Mouse (Mus musculus): ENCODE data around the gene Pde4d.
A peak's percentile ranks its signal among the peaks of the same experiment; 100 is the strongest.

The Pde4d gene

GRCm38 (mm10) chr13:109490853-109491252, 1041.1 kb downstream of the Pde4d start:
- DNase-seq (ENCODE audit: low read depth, low spot score), result no peak

- DNase-seq (ENCODE audit: low read depth, low spot score), result no peak
These were observed 1042.1 kb downstream of the Pde4d start for GRCm38 (mm10) chr13:109491829-109492228.

DNA sequence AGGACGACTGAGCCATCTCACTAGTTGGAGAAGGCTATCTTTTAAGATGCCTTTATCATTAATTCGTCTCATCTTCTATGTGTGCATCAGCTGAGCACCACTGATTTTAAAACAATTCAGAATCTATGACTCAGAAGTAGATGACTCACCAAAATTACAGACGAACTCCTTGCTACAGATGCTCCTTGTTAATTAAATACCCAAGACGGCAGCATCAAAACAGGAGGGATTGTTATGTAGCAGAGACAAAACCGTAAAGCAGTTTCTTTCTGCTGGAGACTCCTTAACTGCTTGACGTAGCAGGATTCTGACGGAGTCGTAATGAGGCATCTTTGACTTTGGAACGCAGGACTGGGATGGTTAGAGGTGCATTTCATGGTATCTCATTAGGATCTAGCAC, 1050.6 kb downstream of the Pde4d start:
- DNase-seq (ENCODE audit: low read depth, low spot score), result no peak

GRCm38 (mm10) chr13:109502796-109503195, 1053.0 kb downstream of the Pde4d start:
- DNase-seq (ENCODE audit: low read depth, low spot score), result no peak

DNA sequence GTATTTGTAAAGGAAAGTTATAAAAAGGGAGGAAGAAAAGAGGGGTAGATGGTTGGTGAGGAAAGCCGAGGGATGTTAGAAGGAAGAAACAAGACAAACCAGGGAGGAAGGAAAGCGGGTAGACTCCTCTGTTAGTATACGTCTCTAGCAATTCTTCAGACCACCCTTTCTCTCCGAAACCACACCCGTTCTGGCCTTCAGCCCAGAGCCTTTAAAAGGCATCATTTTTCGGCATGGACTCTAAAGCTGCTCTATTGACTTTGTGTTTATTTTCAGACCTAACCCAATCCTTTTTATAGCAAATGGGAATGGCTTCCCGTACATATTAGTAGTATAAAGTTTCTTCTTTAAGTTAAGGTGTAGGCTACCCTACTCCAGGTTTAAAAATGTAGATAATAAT, 1057.0 kb downstream of the Pde4d start:
- no peak for DNase-seq (ENCODE audit: low read depth, low spot score)

- DNase-seq (ENCODE audit: low read depth, low spot score), result no peak
These were observed 1058.7 kb downstream of the Pde4d start for GRCm38 (mm10) chr13:109508472-109508871.

GRCm38 (mm10) chr13:109518194-109518593, 1068.4 kb downstream of the Pde4d start:
- DNase-seq (ENCODE audit: low read depth, low spot score), result no peak

- DNase-seq (ENCODE audit: low read depth, low spot score), result peak; percentile 55
These were observed 1069.7 kb downstream of the Pde4d start for GRCm38 (mm10) chr13:109519485-109519884.

GRCm38 (mm10) chr13:109519966-109520646, 1070.4 kb downstream of the Pde4d start:
- DNase-seq (ENCODE audit: low read depth, low spot score), result no peak

DNA sequence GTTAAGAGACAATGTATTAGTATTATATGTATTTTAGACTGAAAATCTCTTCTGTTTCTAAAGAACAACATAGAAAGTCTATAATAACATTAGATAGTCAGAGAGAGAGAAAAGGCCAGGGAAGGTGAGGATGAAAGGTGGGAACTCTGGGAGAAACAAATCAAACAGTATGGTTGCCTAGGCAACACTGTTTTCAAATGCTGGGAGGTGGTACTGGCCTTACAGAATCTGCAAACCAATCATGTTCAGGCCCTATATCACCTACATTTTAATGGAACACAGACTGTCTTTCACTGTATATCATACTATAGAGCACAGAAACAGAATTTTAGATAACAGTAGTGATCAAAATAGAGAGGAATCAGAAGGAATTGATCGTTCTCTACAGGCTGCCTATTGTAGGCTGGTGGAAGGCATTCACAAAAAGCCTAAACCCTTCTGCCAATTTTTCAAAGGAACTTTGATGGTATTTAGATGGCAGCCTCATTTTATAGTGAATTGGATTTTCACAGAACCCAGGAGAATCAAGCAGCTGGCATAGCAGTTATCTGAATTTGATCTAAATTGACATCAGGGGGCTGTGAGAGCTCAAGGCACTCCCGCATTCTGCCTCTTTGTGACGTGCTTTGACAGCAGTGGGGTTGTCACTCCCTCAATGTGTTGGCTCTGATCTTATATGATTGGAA, 1084.2 kb downstream of the Pde4d start:
- no peak for DNase-seq (ENCODE audit: low read depth, low spot score)

DNA sequence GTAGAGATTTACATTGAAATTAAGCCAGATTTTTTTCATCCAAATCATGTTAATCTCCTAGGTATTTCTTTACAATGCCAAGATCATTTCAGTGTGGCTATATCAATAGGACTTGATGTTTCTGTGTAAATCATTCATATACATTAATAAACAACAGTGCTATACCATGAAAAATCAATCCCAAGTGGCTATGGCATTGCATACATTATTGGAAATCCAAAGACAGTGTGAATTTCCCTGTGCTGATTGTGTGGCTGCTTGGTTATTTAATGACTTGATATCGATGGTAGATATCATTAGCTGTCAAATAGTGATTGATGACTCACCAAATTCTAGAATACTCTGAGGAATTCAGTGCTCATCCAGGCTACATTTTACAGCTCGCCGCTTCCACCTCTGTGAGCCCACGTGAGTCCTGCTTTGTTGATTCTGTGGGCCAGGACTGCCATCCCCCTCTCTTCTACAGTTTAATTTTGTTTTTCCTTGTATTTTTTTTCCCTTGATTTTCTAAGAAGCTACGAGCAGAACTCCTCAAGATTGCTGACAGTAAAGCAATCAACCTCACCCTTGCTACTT, 1085.0 kb downstream of the Pde4d start:
- no peak for DNase-seq (ENCODE audit: low read depth, low spot score)

DNA sequence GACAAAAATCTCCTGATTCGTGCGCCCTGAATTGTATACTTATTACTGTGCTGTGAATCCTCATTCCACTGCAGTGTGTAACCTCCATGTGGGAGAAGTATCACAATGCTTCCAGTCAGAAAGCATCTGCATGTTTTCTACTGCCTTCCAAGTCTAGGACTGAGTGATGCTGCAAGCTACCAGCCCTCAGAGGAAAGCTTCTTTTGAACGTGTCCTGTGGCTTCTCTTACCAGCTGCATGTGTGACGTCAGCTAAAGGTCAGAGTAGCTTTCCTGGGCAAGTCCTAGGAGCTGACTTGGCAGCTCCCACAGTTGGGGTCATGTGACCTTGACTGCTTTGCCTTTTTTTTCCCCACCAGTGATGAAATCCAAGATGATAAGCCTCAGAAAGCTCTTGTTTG, 1086.9 kb downstream of the Pde4d start:
- no peak for DNase-seq (ENCODE audit: low read depth, low spot score)

DNA sequence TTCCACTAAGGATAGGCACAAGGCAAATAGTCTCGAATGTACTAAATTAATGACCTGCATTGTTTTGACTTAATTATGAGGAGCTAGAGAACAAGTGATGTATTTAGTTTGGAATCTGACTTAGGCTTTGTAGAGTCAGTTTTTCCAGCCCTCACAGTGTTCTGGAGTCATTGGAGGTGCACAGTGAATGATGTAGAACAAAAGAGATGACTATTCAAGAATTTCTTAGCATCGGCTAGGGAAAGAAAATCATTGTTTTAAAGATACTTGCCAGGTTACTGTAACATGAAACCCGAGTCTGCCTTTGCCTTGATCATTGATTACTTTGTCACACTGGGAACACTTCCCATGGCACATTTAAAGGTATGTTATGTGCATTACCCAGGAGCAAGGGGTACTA, 1089.6 kb downstream of the Pde4d start:
- DNase-seq (ENCODE audit: low read depth, low spot score), result no peak

- DNase-seq (ENCODE audit: low read depth, low spot score), result no peak
These were observed 1094.9 kb downstream of the Pde4d start for GRCm38 (mm10) chr13:109544646-109545045.

GRCm38 (mm10) chr13:109546337-109546736, 1096.6 kb downstream of the Pde4d start:
- peak; percentile 51 for DNase-seq (ENCODE audit: low read depth, low spot score)

DNA sequence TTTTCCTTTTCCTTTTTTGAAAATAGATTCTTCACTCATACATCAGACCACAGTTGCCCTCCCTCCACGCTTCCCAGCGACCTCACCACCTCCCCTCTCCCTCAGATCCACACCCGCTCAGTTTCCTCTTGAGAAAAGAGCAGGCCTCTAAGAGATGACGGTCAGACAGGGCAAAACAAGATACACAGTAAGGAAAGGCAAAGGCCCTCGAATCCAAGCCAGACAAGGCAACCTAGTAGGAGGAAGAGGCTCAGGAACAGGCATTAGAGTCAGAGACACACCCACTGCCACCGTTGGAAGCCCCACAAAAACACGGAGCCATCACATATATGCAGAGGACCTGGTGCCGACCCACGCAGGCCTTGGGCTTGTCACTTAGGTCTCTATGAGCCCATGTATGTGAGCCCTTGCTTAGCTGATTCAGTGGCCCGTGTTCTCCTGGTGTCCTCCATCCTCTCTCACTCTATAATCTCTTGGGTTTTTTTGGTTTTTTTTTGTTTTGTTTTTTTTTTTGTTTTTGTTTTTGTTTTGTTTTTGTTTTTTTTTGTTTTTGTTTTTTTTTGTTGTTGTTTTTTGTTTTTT, 1097.3 kb downstream of the Pde4d start:
- peak; percentile 26 for DNase-seq (ENCODE audit: low read depth, low spot score)

GRCm38 (mm10) chr13:109547700-109548099, 1098.0 kb downstream of the Pde4d start:
- peak; percentile 90 for DNase-seq (ENCODE audit: low read depth, low spot score)

DNA sequence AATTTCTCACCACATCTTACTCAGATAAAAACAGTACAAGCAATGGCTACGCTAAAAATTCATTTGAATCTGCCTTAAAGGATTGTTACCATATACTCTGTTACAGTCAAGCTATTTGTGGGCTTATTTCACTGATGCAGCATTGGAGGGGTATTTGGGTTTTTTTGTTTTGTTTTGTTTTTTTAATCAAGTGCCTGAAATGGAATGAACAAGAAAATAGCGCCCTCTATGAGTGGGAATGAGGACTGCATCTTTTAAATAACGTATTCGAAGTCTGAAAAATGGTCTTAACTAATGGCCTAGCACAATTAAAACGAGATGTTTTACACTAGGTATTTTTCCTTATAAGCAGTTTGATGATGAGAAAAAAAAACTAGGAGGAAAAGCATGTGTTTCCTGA, 1098.5 kb downstream of the Pde4d start:
- peak; percentile 57 for DNase-seq (ENCODE audit: low read depth, low spot score)

GRCm38 (mm10) chr13:109548771-109549555, 1099.2 kb downstream of the Pde4d start:
- no peak for DNase-seq (ENCODE audit: low read depth, low spot score)

DNA sequence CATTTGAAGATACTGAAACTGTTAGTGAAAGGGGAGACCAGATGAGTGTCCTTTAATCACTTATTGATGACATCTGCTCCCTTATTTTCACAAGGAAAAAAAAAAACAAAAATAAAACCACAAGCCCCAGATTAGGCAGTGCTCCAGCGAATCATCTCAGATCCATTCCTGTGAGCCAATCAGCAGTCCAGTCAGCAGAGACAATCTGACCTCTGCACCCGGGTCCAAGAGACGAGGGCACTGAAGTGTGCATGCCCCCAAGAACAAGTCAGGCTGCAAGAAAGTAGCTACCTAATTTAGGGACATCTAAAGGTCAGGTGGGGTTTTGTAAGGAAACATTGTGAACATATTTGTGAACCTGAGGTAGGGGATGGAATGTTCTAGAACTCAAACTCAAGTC, 1102.1 kb downstream of the Pde4d start:
- DNase-seq (ENCODE audit: low read depth, low spot score), result no peak

- no peak for DNase-seq (ENCODE audit: low read depth, low spot score)
These were observed 1105.8 kb downstream of the Pde4d start for GRCm38 (mm10) chr13:109555513-109555912.

- DNase-seq (ENCODE audit: low read depth, low spot score), result no peak
These were observed 1107.1 kb downstream of the Pde4d start for GRCm38 (mm10) chr13:109556853-109557252.
